Mouse (Mus musculus) embryonic facial prominence, embryonic 10.5 days (tissue): ENCODE measurements around the gene Gm47955. TPM values are rescaled to one million over a fixed set of nuclear protein-coding genes. Genes with fewer than 3 reads are reported as not detected.

Experiments used
- DNase-seq: peaks from one replicate; pipeline ENCODE4 v3.0.0-alpha.2; 2017; ENCODE audit warnings: low spot score
- H3K27ac ChIP-seq: fragments of 300-500 bp; sonication (generic); replicated peaks from 2 replicates; pipeline ENCODE4 v1.5.1; 2016; ENCODE audit warnings: mild to moderate bottlenecking
- H3K27me3 ChIP-seq: fragments of 300-500 bp; sonication (generic); replicated peaks from 2 replicates; pipeline ENCODE4 v1.6.1; 2016; ENCODE audit warnings: low read depth, mild to moderate bottlenecking; ENCODE audit not compliant: poor library complexity, severe bottlenecking
- H3K36me3 ChIP-seq: fragments of 300-500 bp; sonication (generic); replicated peaks from 2 replicates; pipeline ENCODE4 v1.6.1; 2016; ENCODE audit warnings: mild to moderate bottlenecking, moderate library complexity
- H3K4me1 ChIP-seq: fragments of 300-500 bp; sonication (generic); 2 replicates; pipeline ENCODE4 v1.6.1; 2016
- H3K4me3 ChIP-seq: fragments of 300-500 bp; sonication (generic); 2 replicates; pipeline ENCODE4 v1.5.1; 2016; ENCODE audit warnings: mild to moderate bottlenecking, moderate library complexity
- H3K9me3 ChIP-seq: fragments of 300-500 bp; sonication (generic); 2 replicates; pipeline ENCODE4 v1.6.1; 2016; ENCODE audit warnings: mild to moderate bottlenecking
- WGBS: fragments of 180-500 bp; shearing (Covaris S2); methylation state at CpG from one replicate; pipeline ENCODE4 v1.1.7; 2016; 5-methylcytosine and 5-hydroxymethylcytosine counted together
- polyA plus RNA-seq: library from polyadenylated mRNA; unstranded; fragments of >200 nt; fragmentation: Nextera tagmentation; extraction: Ambion mirVana; gene quantifications from 2 replicates; pipeline ENCODE4 v1.2.1, GENCODE M21; 2016

Gene Gm47955
- polyA plus RNA-seq, 1 experiment from 2014 or later, result not detected

DNA sequence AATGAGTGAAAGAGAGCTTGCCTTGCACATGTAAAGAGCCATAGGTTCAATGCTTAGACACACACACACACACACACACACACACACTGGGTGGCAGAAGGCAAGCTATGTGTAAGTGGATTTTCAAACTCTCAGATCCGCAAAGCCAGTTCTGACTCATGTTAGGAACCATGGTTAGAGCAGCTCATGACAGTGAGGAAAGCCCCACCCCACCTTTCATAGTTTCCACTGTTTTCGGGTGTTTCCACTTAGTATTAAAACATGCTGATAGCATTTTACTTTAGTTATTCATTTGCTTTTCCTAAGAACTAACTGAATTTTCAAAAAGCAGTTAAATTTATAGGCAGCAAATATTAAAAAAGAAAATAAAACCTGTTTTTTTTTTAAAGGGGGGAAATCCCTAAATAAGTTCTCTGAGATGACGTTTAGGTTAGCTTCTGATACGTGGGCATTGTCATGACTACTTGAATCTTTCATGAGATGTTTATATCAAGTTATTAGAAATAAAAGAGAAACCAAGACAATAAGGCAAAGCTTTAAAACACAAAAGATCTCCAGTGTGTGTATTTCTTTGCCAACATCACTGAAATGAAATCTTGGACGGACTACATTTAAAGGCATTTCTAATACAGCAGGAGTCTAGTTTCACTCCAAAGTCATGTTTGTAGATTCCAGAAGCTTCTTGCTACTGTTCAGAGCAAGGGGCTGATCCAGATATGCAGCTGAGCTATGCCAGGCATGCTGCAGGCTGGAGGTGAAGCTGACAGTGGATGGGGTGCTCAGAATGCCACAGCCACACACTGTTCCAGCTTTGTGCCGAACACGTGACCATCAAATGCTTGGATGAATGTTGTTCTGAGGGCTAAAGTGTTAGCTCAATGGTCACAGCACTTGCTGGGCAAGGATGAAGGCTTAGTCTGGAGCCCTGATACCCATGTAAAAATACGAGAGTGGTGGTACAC, 46.4 kb downstream of the Gm47955 start:
- H3K4me1 ChIP-seq, result no peaks in the 10 kb centered on the region
- DNase-seq, result no peak
- no peaks in the 10 kb centered on the region for H3K27me3 ChIP-seq
- H3K36me3 ChIP-seq, result no peaks in the 10 kb centered on the region
- H3K9me3 ChIP-seq, result no peaks in the 10 kb centered on the region
- no peak overlapping the region for H3K27ac ChIP-seq
- H3K4me3 ChIP-seq, result no peak overlapping the region
- WGBS, result 85% methylated on average over 8 of the region's 8 CpGs

DNA sequence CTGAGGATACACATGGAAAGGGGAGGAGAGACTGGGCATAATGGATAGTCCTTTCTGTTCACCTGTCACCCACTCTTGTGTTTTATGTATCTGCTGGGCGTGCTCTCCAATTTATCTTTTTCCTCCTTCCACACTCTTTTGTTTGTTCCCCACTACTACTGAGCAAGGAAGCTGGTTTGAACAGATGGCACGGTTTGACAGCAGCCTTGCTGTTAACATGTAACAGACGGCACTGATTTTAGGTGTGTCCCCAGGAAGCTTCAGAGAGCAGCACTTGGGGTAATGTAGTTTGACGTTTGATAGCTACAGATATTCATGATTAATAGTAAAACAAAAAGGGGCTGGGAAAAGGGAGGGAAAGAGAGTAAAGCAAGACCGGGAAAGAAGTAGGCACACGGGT, 47.4 kb downstream of the Gm47955 start:
- 80% methylated on average over 6 of the region's 6 CpGs for WGBS
- H3K27me3 ChIP-seq, result no peaks in the 10 kb centered on the region
- no peaks in the 10 kb centered on the region for H3K9me3 ChIP-seq
- DNase-seq, result no peak
- H3K4me3 ChIP-seq, result no peak overlapping the region
- no peaks in the 10 kb centered on the region for H3K36me3 ChIP-seq
- H3K27ac ChIP-seq, result no peak overlapping the region
- H3K4me1 ChIP-seq, result no peaks in the 10 kb centered on the region

Other genes starting within 250 kb of the Gm47955 start
- gene Mff, start 235.4 kb upstream of the Gm47955 start, polyA plus RNA-seq, result 193 and 203 TPM in 2 replicates
- gene Tm4sf20, start 191.8 kb upstream of the Gm47955 start, polyA plus RNA-seq, result 0.25 TPM in 1 of 2 replicates, not detected in the other
- gene Gm47791, start 189.0 kb upstream of the Gm47955 start, polyA plus RNA-seq, result not detected in 2 replicates
- gene Agfg1, start 120.8 kb upstream of the Gm47955 start, polyA plus RNA-seq, result 32.3 and 35.4 TPM in 2 replicates
- 0.25 TPM in 1 of 2 replicates, not detected in the other for gene A030005L19Rik, start 47.0 kb upstream of the Gm47955 start, polyA plus RNA-seq
- not detected in 2 replicates for gene A030014E15Rik, start 35.4 kb upstream of the Gm47955 start, polyA plus RNA-seq
- not detected in 2 replicates for gene Gm6217, start 28.9 kb upstream of the Gm47955 start, polyA plus RNA-seq
- gene A030003K21Rik, start 16.9 kb upstream of the Gm47955 start, polyA plus RNA-seq, result not detected in 2 replicates
- gene Gm7544, start 4.3 kb upstream of the Gm47955 start, polyA plus RNA-seq, result not detected in 2 replicates
- gene Gm47959, start 40.3 kb downstream of the Gm47955 start, polyA plus RNA-seq, result not detected in 2 replicates
- 0.25 and 0.30 TPM in 2 replicates for gene Slc19a3, start 78.2 kb downstream of the Gm47955 start, polyA plus RNA-seq
- not detected in 2 replicates for gene Krtap28-10, start 82.2 kb downstream of the Gm47955 start, polyA plus RNA-seq
- not detected in 2 replicates for gene Gm47969, start 84.6 kb downstream of the Gm47955 start, polyA plus RNA-seq
- not detected in 2 replicates for gene A030005K14Rik, start 99.1 kb downstream of the Gm47955 start, polyA plus RNA-seq
- gene Krtap28-13, start 100.6 kb downstream of the Gm47955 start, polyA plus RNA-seq, result not detected in 2 replicates
- gene Ccl20, start 156.5 kb downstream of the Gm47955 start, polyA plus RNA-seq, result not detected in 2 replicates
- gene Daw1, start 199.5 kb downstream of the Gm47955 start, polyA plus RNA-seq, result 0.18 TPM in 1 of 2 replicates, not detected in the other